Mouse (Mus musculus): ENCODE results near the gene Dst. TPM values are rescaled to one million over a fixed set of nuclear protein-coding genes. Genes with fewer than 3 reads are reported as not detected.

The Dst gene
- polyA plus RNA-seq, 2 experiments: 4.3 to 5.0 TPM

DNA sequence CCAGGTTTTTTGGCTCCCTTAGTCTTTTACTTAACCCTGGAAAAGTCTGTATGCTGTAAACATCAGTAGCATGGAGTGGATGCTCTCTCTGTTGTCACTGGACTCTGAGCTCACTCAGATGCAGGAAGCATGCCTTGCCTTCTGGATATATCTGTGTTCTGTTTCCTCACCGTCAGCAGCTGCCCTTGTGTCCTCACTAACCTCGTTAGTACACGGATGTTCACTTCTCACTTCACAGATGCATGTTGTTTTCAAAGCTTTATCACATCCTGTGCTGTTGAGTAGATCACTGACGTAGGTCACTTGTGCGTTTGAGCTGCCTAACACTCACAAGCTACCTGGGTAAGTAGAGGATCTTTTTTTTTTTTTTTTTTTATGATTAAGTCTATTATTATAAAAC lies 279.5 kb downstream of the Dst start:
- WGBS (ENCODE audit: insufficient replicate concordance): 53% methylated on average over 5 of the region's 5 CpGs
- ATAC-seq (ENCODE audit: insufficient read depth): no peak

DNA sequence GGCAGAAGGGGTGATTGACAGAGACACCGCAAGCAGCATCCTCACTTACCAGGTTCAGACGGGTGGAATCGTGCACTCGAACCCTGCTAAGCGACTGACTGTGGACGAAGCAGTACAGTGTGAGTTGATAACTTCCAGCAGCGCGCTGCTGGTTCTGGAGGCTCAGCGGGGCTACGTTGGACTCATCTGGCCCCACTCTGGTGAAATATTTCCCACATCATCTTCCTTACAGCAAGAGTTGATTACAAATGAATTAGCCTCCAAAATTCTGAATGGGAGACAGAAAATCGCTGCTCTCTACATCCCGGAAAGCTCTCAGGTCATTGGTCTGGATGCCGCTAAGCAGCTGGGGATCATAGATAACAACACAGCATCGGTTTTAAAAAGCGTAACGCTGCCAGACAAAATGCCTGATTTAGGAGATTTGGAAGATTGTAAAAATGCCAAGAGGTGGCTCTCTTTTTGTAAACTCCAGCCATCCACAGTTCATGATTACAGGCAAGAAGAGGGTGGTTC lies 280.8 kb downstream of the Dst start:
- Histone ChIP-seq H3K9ac (replicated peaks) (no peak overlapping the region), H3K4me1 (replicated peaks; ENCODE audit: control insufficient read depth in 2 of 2, insufficient read depth in 2 of 2, low read length in 1 of 2) (no peaks in the 10 kb centered on the region), H3K9me3 (ENCODE audit: control insufficient read depth, low read length) (no peaks in the 10 kb centered on the region), H3K4me3 (ENCODE audit: insufficient read depth in 1 of 2, low read depth in 2 of 2, low read length in 2 of 2) (no peak overlapping the region), H3K27me3 (ENCODE audit: control insufficient read depth, insufficient read depth, low read length) (no peaks in the 10 kb centered on the region), H3K27ac (no peak overlapping the region), H3K36me3 (replicated peaks; ENCODE audit: control insufficient read depth, insufficient read depth, low read depth) (no peaks in the 10 kb centered on the region), H3K4me2 (ENCODE audit: low read depth) (no peak overlapping the region)
- WGBS (ENCODE audit: insufficient replicate concordance): 76% methylated on average over 16 of the region's 16 CpGs
- no peak for DNase-seq (ENCODE audit: low read depth in 3 of 3, low spot score in 3 of 3)
- no peak for TF ChIP-seq CTCF (IDR thresholded peaks at IDR 0.05; ENCODE audit: low read depth)
- no peak for TF ChIP-seq EP300 (IDR thresholded peaks at IDR 0.05; ENCODE audit: low read depth)
- ATAC-seq (ENCODE audit: insufficient read depth): no peak

More for the DNA sequence above, 279.5 kb downstream of the Dst start:
- Histone ChIP-seq H3K4me2 (ENCODE audit: low read depth) (no peak overlapping the region), H3K9me3 (ENCODE audit: control insufficient read depth, low read length) (no peaks in the 10 kb centered on the region), H3K4me1 (replicated peaks; ENCODE audit: control insufficient read depth in 2 of 2, insufficient read depth in 2 of 2, low read length in 1 of 2) (no peaks in the 10 kb centered on the region), H3K36me3 (replicated peaks; ENCODE audit: control insufficient read depth, insufficient read depth, low read depth) (no peaks in the 10 kb centered on the region), H3K27me3 (ENCODE audit: control insufficient read depth, insufficient read depth, low read length) (no peaks in the 10 kb centered on the region), H3K9ac (replicated peaks) (no peak overlapping the region), H3K27ac (no peak overlapping the region), H3K4me3 (ENCODE audit: insufficient read depth in 1 of 2, low read depth in 2 of 2, low read length in 2 of 2) (no peak overlapping the region)
- no peak for DNase-seq (ENCODE audit: low read depth in 3 of 3, low spot score in 3 of 3)
- TF ChIP-seq CTCF (IDR thresholded peaks at IDR 0.05; ENCODE audit: low read depth): no peak
- no peak for TF ChIP-seq EP300 (IDR thresholded peaks at IDR 0.05; ENCODE audit: low read depth)

GRCm38 (mm10) chr1:34189318-34189717 lies 281.3 kb downstream of the Dst start:
- no peak for ATAC-seq (ENCODE audit: insufficient read depth)
- H3K4me3 ChIP-seq (ENCODE audit: insufficient read depth in 1 of 2, low read depth in 2 of 2, low read length in 2 of 2): no peak overlapping the region
- 77% methylated on average over 14 of the region's 14 CpGs for WGBS (ENCODE audit: insufficient replicate concordance)

DNA sequence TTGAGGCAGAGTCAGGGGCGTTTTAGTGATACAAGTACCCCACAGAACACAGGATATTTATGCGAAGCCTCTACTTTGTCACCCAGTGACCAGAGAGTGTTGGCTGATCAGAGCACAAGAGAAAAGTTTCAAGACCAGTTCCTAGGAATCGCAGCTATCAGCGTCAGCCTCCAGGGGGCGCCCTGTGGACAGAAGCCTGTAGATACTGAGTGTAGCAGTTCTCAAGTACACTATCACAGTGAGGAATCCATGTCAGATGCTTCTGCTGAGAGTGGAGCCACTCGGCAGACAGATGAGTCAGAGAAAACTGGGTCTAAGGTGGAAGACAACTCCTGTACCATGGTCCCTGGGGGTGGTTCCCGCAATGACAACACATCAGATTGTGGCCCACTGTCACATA lies 281.9 kb downstream of the Dst start:
- Histone ChIP-seq H3K4me2 (ENCODE audit: low read depth) (no peak overlapping the region), H3K4me1 (replicated peaks; ENCODE audit: control insufficient read depth in 2 of 2, insufficient read depth in 2 of 2, low read length in 1 of 2) (no peaks in the 10 kb centered on the region), H3K9ac (replicated peaks) (no peak overlapping the region), H3K27me3 (ENCODE audit: control insufficient read depth, insufficient read depth, low read length) (no peaks in the 10 kb centered on the region), H3K27ac (no peak overlapping the region), H3K9me3 (ENCODE audit: control insufficient read depth, low read length) (no peaks in the 10 kb centered on the region), H3K4me3 (ENCODE audit: insufficient read depth in 1 of 2, low read depth in 2 of 2, low read length in 2 of 2) (no peak overlapping the region), H3K36me3 (replicated peaks; ENCODE audit: control insufficient read depth, insufficient read depth, low read depth) (no peaks in the 10 kb centered on the region)
- no peak for TF ChIP-seq EP300 (IDR thresholded peaks at IDR 0.05; ENCODE audit: low read depth)
- peak; percentile 70 for TF ChIP-seq CTCF (IDR thresholded peaks at IDR 0.05; ENCODE audit: low read depth)
- 42% methylated on average over 7 of the region's 7 CpGs for whole genome bisulfite sequencing (ENCODE audit: insufficient replicate concordance)
- no peak for DNase-seq (ENCODE audit: low read depth in 3 of 3, low spot score in 3 of 3)
- ATAC-seq (ENCODE audit: insufficient read depth): no peak

More at GRCm38 (mm10) chr1:34189318-34189717, 281.3 kb downstream of the Dst start:
- DNase-seq (ENCODE audit: low read depth in 3 of 3, low spot score in 3 of 3): no peak
- Histone ChIP-seq H3K36me3 (replicated peaks; ENCODE audit: control insufficient read depth, insufficient read depth, low read depth) (no peaks in the 10 kb centered on the region), H3K9me3 (ENCODE audit: control insufficient read depth, low read length) (no peaks in the 10 kb centered on the region), H3K9ac (replicated peaks) (no peak overlapping the region), H3K4me1 (replicated peaks; ENCODE audit: control insufficient read depth in 2 of 2, insufficient read depth in 2 of 2, low read length in 1 of 2) (no peaks in the 10 kb centered on the region), H3K27ac (no peak overlapping the region), H3K4me2 (ENCODE audit: low read depth) (no peak overlapping the region), H3K27me3 (ENCODE audit: control insufficient read depth, insufficient read depth, low read length) (no peaks in the 10 kb centered on the region)
- TF ChIP-seq EP300 (IDR thresholded peaks at IDR 0.05; ENCODE audit: low read depth) (no peak), CTCF (IDR thresholded peaks at IDR 0.05; ENCODE audit: low read depth) (no peak)

- H3K27me3 ChIP-seq (ENCODE audit: control insufficient read depth, insufficient read depth, low read length): no peaks in the 10 kb centered on the region
- H3K9ac ChIP-seq (replicated peaks): no peak overlapping the region
- no peak overlapping the region for H3K4me3 ChIP-seq (ENCODE audit: insufficient read depth in 1 of 2, low read depth in 2 of 2, low read length in 2 of 2)
- no peak for ATAC-seq (ENCODE audit: insufficient read depth)
- H3K4me2 ChIP-seq (ENCODE audit: low read depth): no peak overlapping the region
- TF ChIP-seq EP300 (IDR thresholded peaks at IDR 0.05; ENCODE audit: low read depth) (no peak), CTCF (IDR thresholded peaks at IDR 0.05; ENCODE audit: low read depth) (no peak)
- DNase-seq (ENCODE audit: low read depth in 3 of 3, low spot score in 3 of 3): no peak
- 77% methylated on average over 17 of the region's 17 CpGs for WGBS (ENCODE audit: insufficient replicate concordance)
- no peak overlapping the region for H3K27ac ChIP-seq
- H3K9me3 ChIP-seq (ENCODE audit: control insufficient read depth, low read length): no peaks in the 10 kb centered on the region
- no peaks in the 10 kb centered on the region for H3K36me3 ChIP-seq (replicated peaks; ENCODE audit: control insufficient read depth, insufficient read depth, low read depth)
- no peaks in the 10 kb centered on the region for H3K4me1 ChIP-seq (replicated peaks; ENCODE audit: control insufficient read depth in 2 of 2, insufficient read depth in 2 of 2, low read length in 1 of 2)
These were observed 284.1 kb downstream of the Dst start for GRCm38 (mm10) chr1:34192174-34192573.

All from liver, embryonic 14.5 days (tissue).